Mouse (Mus musculus) MEL (cell line): Measurements from ENCODE around the gene Hoxb8. TPM values are rescaled to one million over a fixed set of nuclear protein-coding genes. Genes with fewer than 3 reads are reported as not detected.
A peak's percentile ranks its signal among the peaks of the same experiment; 100 is the strongest.

Experiments used
- DNase-seq: peaks from one replicate; pipeline ENCODE4 v3.0.0; 2011; ENCODE audit warnings: low read depth, low spot score
- H3K27ac ChIP-seq: 2 replicates; pipeline ENCODE4 v1.5.1; 2012; ENCODE audit warnings: low read depth, mild to moderate bottlenecking, control low read depth, low read length, moderate library complexity; ENCODE audit not compliant: control insufficient read depth
- H3K27me3 ChIP-seq, 2 experiments: fragments of 150-350 bp in 1 of 2; sonication (generic) in 1 of 2; 2 replicates each; pipeline ENCODE4 v1.6.1; 2012; ENCODE audit warnings: low read length in 2 of 2, mild to moderate bottlenecking in 2 of 2, improper control_type of control experiment in 1 of 2, moderate library complexity in 1 of 2; ENCODE audit not compliant: insufficient read depth in 2 of 2, control insufficient read depth in 1 of 2
- H3K36me3 ChIP-seq, 2 experiments: 2 replicates each; pipeline ENCODE4 v1.6.1; 2012 to 2014; ENCODE audit warnings: low read length in 2 of 2, improper control_type of control experiment in 1 of 2, inconsistent platforms in 1 of 2, mild to moderate bottlenecking in 1 of 2; ENCODE audit not compliant: insufficient read depth in 2 of 2, control insufficient read depth in 1 of 2
- H3K4me1 ChIP-seq, 2 experiments: fragments of 150-350 bp in 1 of 2; sonication (generic) in 1 of 2; 2 replicates each; pipeline ENCODE4 v1.6.1; 2012; ENCODE audit warnings: low read length in 2 of 2, improper control_type of control experiment in 1 of 2, mild to moderate bottlenecking in 1 of 2; ENCODE audit not compliant: insufficient read depth in 2 of 2, control insufficient read depth in 1 of 2
- H3K4me3 ChIP-seq, 2 experiments: fragments of 150-350 bp in 1 of 2; sonication (generic) in 1 of 2; 2 replicates each; pipeline ENCODE4 v1.5.1; 2012; ENCODE audit warnings: low read depth in 2 of 2, low read length in 2 of 2, mild to moderate bottlenecking in 2 of 2, moderate library complexity in 2 of 2, control low read depth in 1 of 2, improper control_type of control experiment in 1 of 2; ENCODE audit not compliant: control insufficient read depth in 1 of 2, insufficient read depth in 1 of 2
- H3K79me2 ChIP-seq: 2 replicates; pipeline ENCODE4 v1.6.1; 2012; ENCODE audit warnings: mild to moderate bottlenecking, low read length, moderate library complexity; ENCODE audit not compliant: control insufficient read depth, poor library complexity, insufficient read depth
- H3K9ac ChIP-seq: 2 replicates; pipeline ENCODE4 v1.6.1; 2012; ENCODE audit warnings: low read depth, mild to moderate bottlenecking, control low read depth, low read length, moderate library complexity; ENCODE audit not compliant: control insufficient read depth, poor library complexity, severe bottlenecking
- H3K9me3 ChIP-seq: fragments of 150-350 bp; sonication (generic); replicated peaks from 2 replicates; pipeline ENCODE4 v1.6.1; 2012; ENCODE audit warnings: mild to moderate bottlenecking, low read length, improper control_type of control experiment, moderate library complexity; ENCODE audit not compliant: insufficient read depth
- BHLHE40 ChIP-seq: IDR thresholded peaks from 2 replicates; pipeline ENCODE4 v1.6.1; 2012; ENCODE audit warnings: low read depth, mild to moderate bottlenecking, inconsistent platforms, low read length, improper control_type of control experiment, borderline replicate concordance
- CHD2 ChIP-seq: IDR thresholded peaks from 2 replicates; pipeline ENCODE4 v1.6.1; 2011; ENCODE audit warnings: low read length, improper control_type of control experiment
- E2F4 ChIP-seq: IDR thresholded peaks from 2 replicates; pipeline ENCODE4 v1.6.1; 2011; ENCODE audit warnings: low read depth, low read length, improper control_type of control experiment, borderline replicate concordance
- ETS1 ChIP-seq: IDR thresholded peaks from 2 replicates; pipeline ENCODE4 v1.6.1; 2012; ENCODE audit warnings: low read depth, mild to moderate bottlenecking, inconsistent platforms, low read length, improper control_type of control experiment, moderate library complexity
- GABPA ChIP-seq: IDR thresholded peaks from 2 replicates; pipeline ENCODE4 v1.6.1; 2012; ENCODE audit warnings: low read depth, mild to moderate bottlenecking, inconsistent platforms, low read length, improper control_type of control experiment, moderate library complexity
- GATA1 ChIP-seq: IDR thresholded peaks from 2 replicates; pipeline ENCODE4 v1.6.1; 2011; ENCODE audit warnings: low read depth, low read length, improper control_type of control experiment
- HCFC1 ChIP-seq: IDR thresholded peaks from 2 replicates; pipeline ENCODE4 v1.6.1; 2012; ENCODE audit warnings: low read depth, mild to moderate bottlenecking, inconsistent platforms, low read length, improper control_type of control experiment, moderate library complexity
- MAX ChIP-seq: IDR thresholded peaks from 2 replicates; pipeline ENCODE4 v1.6.1; 2011; ENCODE audit warnings: low read length, improper control_type of control experiment
- MAZ ChIP-seq: IDR thresholded peaks from 2 replicates; pipeline ENCODE4 v1.6.1; 2012; ENCODE audit warnings: low read depth, mild to moderate bottlenecking, inconsistent platforms, low read length, improper control_type of control experiment
- MEF2A ChIP-seq: IDR thresholded peaks from 2 replicates; pipeline ENCODE4 v1.6.1; 2014; ENCODE audit warnings: low read depth, mild to moderate bottlenecking, inconsistent platforms, low read length, improper control_type of control experiment; ENCODE audit not compliant: poor library complexity, insufficient replicate concordance, severe bottlenecking; ENCODE audit errors: extremely low read depth
- MXI1 ChIP-seq: IDR thresholded peaks from 2 replicates; pipeline ENCODE4 v1.6.1; 2011; ENCODE audit warnings: mild to moderate bottlenecking, low read depth, low read length, improper control_type of control experiment
- NELFE ChIP-seq: IDR thresholded peaks from 2 replicates; pipeline ENCODE4 v1.6.1; 2011; ENCODE audit warnings: low read depth, low read length, improper control_type of control experiment
- SIN3A ChIP-seq: IDR thresholded peaks from 2 replicates; pipeline ENCODE4 v1.6.1; 2012; ENCODE audit warnings: low read length, improper control_type of control experiment, inconsistent platforms
- SMC3 ChIP-seq: IDR thresholded peaks from 2 replicates; pipeline ENCODE4 v1.6.1; 2011; ENCODE audit warnings: low read depth, low read length, improper control_type of control experiment
- TBP ChIP-seq: IDR thresholded peaks from 2 replicates; pipeline ENCODE4 v1.8.0; 2011; ENCODE audit warnings: low read depth, low read length, improper control_type of control experiment
- UBTF ChIP-seq: IDR thresholded peaks from 2 replicates; pipeline ENCODE4 v1.6.1; 2012; ENCODE audit warnings: low read depth, mild to moderate bottlenecking, inconsistent platforms, low read length, improper control_type of control experiment, moderate library complexity, borderline replicate concordance; ENCODE audit not compliant: insufficient read depth
- USF1 ChIP-seq: IDR thresholded peaks from 2 replicates; pipeline ENCODE4 v1.6.1; 2014; ENCODE audit warnings: low read depth, mild to moderate bottlenecking, inconsistent platforms, low read length, improper control_type of control experiment, moderate library complexity
- USF2 ChIP-seq, 2 experiments: IDR thresholded peaks; 2 replicates each; pipeline ENCODE4 v1.6.1; 2011 to 2012; ENCODE audit warnings: improper control_type of control experiment in 2 of 2, low read length in 2 of 2, borderline replicate concordance in 1 of 2, inconsistent platforms in 1 of 2, low read depth in 1 of 2, mild to moderate bottlenecking in 1 of 2; ENCODE audit not compliant: insufficient read depth in 1 of 2
- ZMIZ1 ChIP-seq: IDR thresholded peaks from 2 replicates; pipeline ENCODE4 v1.6.1; 2012; ENCODE audit warnings: low read depth, mild to moderate bottlenecking, inconsistent platforms, low read length, improper control_type of control experiment, moderate library complexity
- ZNF384 ChIP-seq: IDR thresholded peaks from 2 replicates; pipeline ENCODE4 v1.6.1; 2012; ENCODE audit warnings: low read depth, mild to moderate bottlenecking, inconsistent platforms, low read length, improper control_type of control experiment
- polyA plus RNA-seq, 2 experiments: library from polyadenylated mRNA; stranded (reverse) in 1 of 2; unstranded in 1 of 2; fragments of >175 nt in 1 of 2; fragments of >200 nt in 1 of 2; gene quantifications; 2 replicates each; pipeline versions ENCODE4 v1.2.1 to v1.2.4; 2012; ENCODE audit warnings: low replicate concordance in 2 of 2, low read depth in 1 of 2; ENCODE audit not compliant: insufficient read length in 2 of 2, insufficient read depth in 1 of 2, missing spikeins in 1 of 2
- total RNA-seq: library from RNA; depleted of rRNA; stranded (reverse); fragments of 300-350 nt; gene quantifications from 2 replicates; pipeline ENCODE4 v1.2.3, GENCODE M21; 2012

Hoxb8 gene
- total and polyA plus RNA-seq, 3 experiments = not detected

DNA sequence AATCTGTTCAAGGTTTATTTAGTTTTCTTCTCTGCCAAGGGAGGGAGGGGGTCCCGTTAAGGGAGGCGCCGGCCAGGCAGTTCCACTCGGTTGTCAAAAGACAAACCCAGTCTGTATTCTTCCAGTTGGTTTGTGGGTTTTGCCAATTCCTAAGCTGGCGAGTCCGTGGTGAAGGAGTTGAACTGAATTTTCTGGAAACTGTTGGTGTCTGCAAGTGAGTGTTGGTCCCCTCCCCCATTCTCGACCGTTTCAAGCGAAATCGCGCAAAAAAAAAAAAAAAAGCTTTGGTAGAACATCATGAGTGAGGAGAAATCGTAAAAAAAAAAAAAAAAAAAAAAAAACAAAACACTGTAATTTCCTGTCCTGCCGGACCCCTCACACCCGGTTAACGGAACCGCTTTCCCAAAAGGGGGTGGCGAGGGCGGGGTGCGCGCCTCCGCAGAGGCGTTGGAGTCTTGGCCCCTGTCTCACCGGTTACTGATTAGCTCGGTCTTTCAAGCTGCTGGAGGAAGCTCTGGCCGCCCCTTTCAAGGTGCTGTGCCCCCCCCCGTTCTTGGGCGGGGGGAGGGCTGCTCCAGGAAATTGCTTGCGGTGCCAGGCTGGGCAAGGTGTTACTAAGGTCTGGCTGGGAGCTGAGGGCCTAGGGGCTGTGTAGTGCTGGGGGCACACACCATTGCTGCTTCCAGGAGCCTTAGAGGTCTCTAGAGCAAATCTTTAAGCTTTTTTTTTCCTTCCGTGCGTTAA, 13.6 kb downstream of the Hoxb8 start:
- DNase-seq = peak; percentile 32
- 0 out of 4 replicates have a peak, but pooled peaks cover 0 to 4% of the 10 kb centered on the region in 2 experiments for H3K4me1 ChIP-seq
- peak overlapping the region; percentile 30 for H3K9ac ChIP-seq
- no peaks in the 10 kb centered on the region for H3K79me2 ChIP-seq
- peak overlapping the region; percentile 44 to 50 for H3K4me3 ChIP-seq
- no peak overlapping the region for H3K27ac ChIP-seq
- TF ChIP-seq CHD2 (no peak), MAX (no peak), E2F4 (no peak), MXI1 (no peak), GATA1 (no peak), ZNF384 (peak; percentile 83), SMC3 (no peak), MAZ (no peak), GABPA (no peak)
- TF ChIP-seq, all 39 proteins: peak for 1
- peaks cover 16 to 17% of the 10 kb centered on the region in 2 experiments for H3K27me3 ChIP-seq
- H3K36me3 ChIP-seq = no peaks in the 10 kb centered on the region
- H3K9me3 ChIP-seq = no peaks in the 10 kb centered on the region

DNA sequence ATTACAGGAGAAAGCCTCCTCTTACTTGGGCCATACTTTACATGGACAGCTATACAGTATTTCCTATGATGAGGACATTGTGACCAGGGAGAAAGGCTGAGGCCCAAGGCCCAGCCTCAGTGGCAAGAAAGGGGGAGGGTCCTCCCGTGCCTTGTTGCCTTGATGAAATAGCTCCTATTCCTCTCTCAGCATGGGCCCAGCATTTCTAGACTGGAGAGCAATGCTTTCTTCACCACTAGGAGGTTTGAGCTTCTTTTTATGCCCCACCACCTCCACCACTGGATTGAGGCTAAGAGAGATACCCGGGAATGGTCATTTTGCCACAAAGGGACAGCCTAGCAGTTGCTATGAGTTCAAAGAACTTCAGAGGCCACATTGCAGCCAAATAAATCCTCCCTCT, 15.3 kb downstream of the Hoxb8 start:
- no peak for DNase-seq
- Histone ChIP-seq H3K9me3 (no peaks in the 10 kb centered on the region), H3K9ac (no peak overlapping the region), H3K4me1 (0 out of 4 replicates have a peak, but pooled peaks cover 0 to 4% of the 10 kb centered on the region in 2 experiments), H3K27me3 (peaks cover 13 to 20% of the 10 kb centered on the region in 2 experiments), H3K36me3 (no peaks in the 10 kb centered on the region), H3K79me2 (no peaks in the 10 kb centered on the region), H3K4me3 (no peak overlapping the region), H3K27ac (no peak overlapping the region)
- TF ChIP-seq ETS1 = no peak
- TF ChIP-seq HCFC1 = no peak
- TF ChIP-seq TBP = no peak
- no peak for TF ChIP-seq ZMIZ1
- TF ChIP-seq USF2 (IDR thresholded peaks at IDR 0.05; ENCODE audit: borderline replicate concordance in 1 of 2, insufficient read depth in 1 of 2, low read depth in 1 of 2, low read length in 2 of 2) = no peak
- no peak for TF ChIP-seq BHLHE40
- TF ChIP-seq SIN3A = no peak
- no peak for TF ChIP-seq USF1
- TF ChIP-seq MEF2A = no peak
- no peak for TF ChIP-seq UBTF
- TF ChIP-seq NELFE = no peak
- TF ChIP-seq GATA1 = no peak
